Mouse (Mus musculus) ES-Bruce4 (cell line): Measurements from ENCODE around the gene Scamp4. TPM values are rescaled to one million over a fixed set of nuclear protein-coding genes. Genes with fewer than 3 reads are reported as not detected.
A peak's percentile ranks its signal among the peaks of the same experiment; 100 is the strongest.
"Not testable (repeated sequence)": the region's sequence is repeated elsewhere in the genome, so short reads cannot be mapped to it uniquely, and the experiment has no call there.

Source experiments
- H3K27ac ChIP-seq: 2 replicates; pipeline ENCODE4 v1.5.1; 2012; ENCODE audit warnings: low read length, inconsistent platforms; ENCODE audit not compliant: insufficient read depth
- H3K27me3 ChIP-seq: 2 replicates; pipeline ENCODE4 v1.6.1; 2012; ENCODE audit warnings: mild to moderate bottlenecking, low read length, inconsistent platforms; ENCODE audit not compliant: control insufficient read depth, poor library complexity, insufficient read depth, severe bottlenecking
- H3K36me3 ChIP-seq: 2 replicates; pipeline ENCODE4 v1.6.1; 2012; ENCODE audit warnings: inconsistent platforms, mild to moderate bottlenecking, low read length, moderate library complexity; ENCODE audit not compliant: control insufficient read depth, poor library complexity, insufficient read depth, severe bottlenecking
- H3K4me1 ChIP-seq: one replicate; pipeline ENCODE4 v1.8.1; 2011; ENCODE audit warnings: low read length; ENCODE audit not compliant: control insufficient read depth, insufficient read depth
- H3K4me3 ChIP-seq: 2 replicates; pipeline ENCODE4 v1.5.1; 2011; ENCODE audit warnings: low read depth, mild to moderate bottlenecking, low read length
- H3K9ac ChIP-seq: 2 replicates; pipeline ENCODE4 v1.6.1; 2012; ENCODE audit warnings: low read depth, mild to moderate bottlenecking, inconsistent platforms; ENCODE audit not compliant: poor library complexity, severe bottlenecking
- H3K9me3 ChIP-seq: replicated peaks from 2 replicates; pipeline ENCODE4 v1.6.1; 2012; ENCODE audit warnings: mild to moderate bottlenecking, low read length, inconsistent platforms; ENCODE audit not compliant: control insufficient read depth, poor library complexity, insufficient read depth, severe bottlenecking
- CTCF ChIP-seq: IDR thresholded peaks from one replicate; pipeline ENCODE4 v1.8.1; 2011; ENCODE audit warnings: low read depth, low read length
- EP300 ChIP-seq: IDR thresholded peaks from 2 replicates; pipeline ENCODE4 v1.6.1; 2011; ENCODE audit warnings: low read depth, low read length; ENCODE audit not compliant: insufficient read depth
- POLR2A ChIP-seq: IDR thresholded peaks from one replicate; pipeline ENCODE4 v1.8.1; 2011; ENCODE audit warnings: low read length; ENCODE audit not compliant: insufficient read depth
- polyA plus RNA-seq: library from polyadenylated mRNA; stranded (reverse); fragments of >200 nt; gene quantifications from 2 replicates; pipeline ENCODE4 v1.2.4, GENCODE M21; 2011; ENCODE audit warnings: low read depth; ENCODE audit not compliant: missing spikeins, insufficient read depth, insufficient read length

Scamp4 gene
- polyA plus RNA-seq, 1 experiment, result 68.9 TPM

DNA sequence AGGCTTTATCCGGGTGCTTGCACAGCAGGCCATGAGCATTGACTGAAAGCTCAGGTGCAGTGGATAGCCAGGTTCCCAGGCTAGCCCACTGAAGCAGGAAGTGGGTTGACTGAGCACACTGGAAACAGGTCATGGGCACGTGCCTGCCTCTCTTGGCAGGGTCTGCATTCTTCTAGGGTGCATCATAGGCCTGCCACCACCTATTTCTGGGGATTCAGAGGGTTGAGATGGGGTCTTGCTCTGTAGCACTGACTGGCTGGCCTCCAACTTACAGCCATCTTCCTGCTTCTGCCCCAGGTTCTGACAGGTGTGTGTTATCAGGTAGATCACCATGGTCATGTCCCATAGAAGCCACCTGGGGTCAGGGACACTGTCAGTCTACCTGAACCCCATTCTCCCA is 2.3 kb downstream of the Scamp4 start:
- H3K4me1 ChIP-seq, result peaks cover 8% of the 10 kb centered on the region
- no peak overlapping the region for H3K4me3 ChIP-seq
- H3K36me3 ChIP-seq, result no peaks in the 10 kb centered on the region
- TF ChIP-seq POLR2A (no peak), CTCF (no peak), EP300 (no peak)
- H3K9me3 ChIP-seq, result no peaks in the 10 kb centered on the region
- no peaks in the 10 kb centered on the region for H3K27me3 ChIP-seq
- H3K27ac ChIP-seq, result no peak overlapping the region
- no peak overlapping the region for H3K9ac ChIP-seq

DNA sequence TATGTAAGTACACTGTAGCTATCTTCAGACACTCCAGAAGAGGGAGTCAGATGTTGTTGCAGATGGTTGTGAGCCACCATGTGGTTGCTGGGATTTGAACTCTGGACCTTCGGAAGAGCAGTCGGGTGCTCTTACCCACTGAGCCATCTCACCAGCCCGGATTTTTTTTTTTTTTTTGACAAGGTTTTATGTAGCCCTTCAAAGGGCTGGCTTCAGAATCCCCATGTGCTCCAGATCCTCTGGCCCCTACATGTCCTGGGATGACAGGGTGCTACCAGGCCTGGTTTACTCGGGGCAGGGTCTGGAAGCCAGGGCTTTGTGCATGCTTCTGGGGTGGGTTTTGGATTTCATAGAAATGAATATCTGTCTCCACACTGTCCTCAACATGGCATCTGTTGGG is 3.0 kb downstream of the Scamp4 start, which contains the start of gene Gm49322:
TSS of gene Gm49322 (plus strand) at position 301 of the 400 bp plus-strand sequence.
- H3K36me3 ChIP-seq, result not testable (repeated sequence)
- peak within 1 kb of the TSS; percentile 32 for H3K9ac ChIP-seq
- peak within 1 kb of the TSS; percentile 62 for H3K4me3 ChIP-seq

DNA sequence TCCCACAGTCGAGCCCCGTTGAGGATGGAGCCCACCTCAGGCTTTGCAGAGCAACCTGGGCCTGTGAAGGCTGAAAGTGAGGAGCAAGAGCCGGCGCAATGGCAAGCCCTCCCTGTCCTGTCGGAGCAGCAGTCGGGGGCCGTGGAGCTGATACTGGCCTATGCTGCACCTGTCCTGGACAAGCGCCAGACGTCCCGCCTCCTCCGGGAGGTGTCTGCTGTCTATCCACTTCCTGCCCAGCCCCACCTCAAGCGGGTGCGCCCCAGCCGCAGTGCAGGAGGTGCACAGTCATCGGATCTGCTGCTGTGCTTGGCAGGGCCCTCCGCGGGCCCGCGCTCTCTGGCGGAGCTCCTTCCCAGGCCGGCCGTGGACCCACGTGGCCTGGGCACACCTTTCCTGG is 3.6 kb downstream of the Scamp4 start:
- TF ChIP-seq CTCF (no peak), POLR2A (no peak), EP300 (no peak)
- Histone ChIP-seq H3K36me3 (no peaks in the 10 kb centered on the region), H3K4me3 (peak overlapping the region; percentile 62)

More for the DNA sequence above, 3.0 kb downstream of the Scamp4 start, which contains the start of gene Gm49322:
- not testable (repeated sequence) for H3K9me3 ChIP-seq, H3K27me3 ChIP-seq, H3K4me1 ChIP-seq
- H3K27ac ChIP-seq, result peak within 1 kb of the TSS; percentile 22; the same call in 1 of the 2 replicates

DNA sequence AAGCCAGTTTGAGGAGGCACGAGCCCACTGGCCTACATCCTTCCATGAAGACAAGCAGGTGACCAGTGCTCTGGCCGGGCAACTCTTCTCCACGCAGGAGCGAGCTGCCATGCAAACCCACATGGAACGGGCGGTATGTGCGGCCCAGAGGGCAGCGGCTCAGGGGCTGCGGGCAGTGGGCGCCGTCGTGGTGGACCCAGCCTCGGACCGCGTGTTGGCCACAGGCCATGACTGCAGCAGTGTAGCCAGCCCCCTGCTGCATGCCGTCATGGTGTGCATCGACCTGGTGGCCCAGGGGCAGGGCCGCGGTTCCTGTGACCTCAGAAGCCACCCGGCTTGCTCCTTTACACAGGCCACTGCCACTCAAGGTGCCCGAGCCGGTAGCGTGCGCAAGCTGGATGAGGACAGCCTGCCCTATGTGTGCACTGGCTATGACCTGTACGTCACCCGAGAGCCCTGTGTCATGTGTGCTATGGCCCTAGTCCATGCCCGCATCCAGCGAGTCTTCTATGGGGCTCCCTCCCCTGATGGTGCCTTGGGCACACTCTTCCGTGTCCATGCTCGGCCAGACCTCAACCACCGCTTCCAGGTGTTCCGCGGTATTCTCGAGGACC is 4.2 kb downstream of the Scamp4 start:
- no peaks in the 10 kb centered on the region for H3K27me3 ChIP-seq
- H3K4me1 ChIP-seq, result peaks cover 8% of the 10 kb centered on the region
- H3K4me3 ChIP-seq, result peak overlapping the region; percentile 62
- no peaks in the 10 kb centered on the region for H3K9me3 ChIP-seq
- H3K27ac ChIP-seq, result no peak overlapping the region
- H3K36me3 ChIP-seq, result no peaks in the 10 kb centered on the region
- TF ChIP-seq CTCF (no peak), EP300 (no peak), POLR2A (no peak)
- peak overlapping the region; percentile 32 for H3K9ac ChIP-seq

More for the DNA sequence above, 3.6 kb downstream of the Scamp4 start:
- peaks cover 8% of the 10 kb centered on the region for H3K4me1 ChIP-seq
- H3K27me3 ChIP-seq, result no peaks in the 10 kb centered on the region
- peak overlapping the region; percentile 32 for H3K9ac ChIP-seq
- H3K9me3 ChIP-seq, result no peaks in the 10 kb centered on the region
- H3K27ac ChIP-seq, result peak overlapping the region; percentile 22; the same call in 1 of the 2 replicates

DNA sequence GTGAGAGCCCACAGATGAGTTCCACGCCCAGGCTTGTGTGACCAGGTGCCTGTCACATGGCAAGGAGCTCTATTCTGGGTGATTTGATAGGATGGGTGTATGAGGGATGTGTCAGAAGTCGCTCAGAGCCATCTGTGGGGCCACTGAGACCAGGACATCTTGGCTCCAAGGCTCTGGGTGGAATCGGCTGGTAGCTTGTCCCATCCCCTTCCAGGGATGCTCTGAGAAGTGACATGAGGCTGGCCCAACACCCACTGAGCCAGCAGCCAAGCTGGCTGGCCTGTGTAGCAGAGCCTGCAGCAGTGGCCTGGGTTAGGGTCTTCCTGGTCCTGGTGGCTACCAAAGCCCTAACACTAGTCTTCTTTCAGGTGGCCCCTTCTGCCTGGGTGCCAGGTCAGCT is 5.8 kb downstream of the Scamp4 start:
- H3K27me3 ChIP-seq, result no peaks in the 10 kb centered on the region
- H3K9ac ChIP-seq, result no peak overlapping the region

DNA sequence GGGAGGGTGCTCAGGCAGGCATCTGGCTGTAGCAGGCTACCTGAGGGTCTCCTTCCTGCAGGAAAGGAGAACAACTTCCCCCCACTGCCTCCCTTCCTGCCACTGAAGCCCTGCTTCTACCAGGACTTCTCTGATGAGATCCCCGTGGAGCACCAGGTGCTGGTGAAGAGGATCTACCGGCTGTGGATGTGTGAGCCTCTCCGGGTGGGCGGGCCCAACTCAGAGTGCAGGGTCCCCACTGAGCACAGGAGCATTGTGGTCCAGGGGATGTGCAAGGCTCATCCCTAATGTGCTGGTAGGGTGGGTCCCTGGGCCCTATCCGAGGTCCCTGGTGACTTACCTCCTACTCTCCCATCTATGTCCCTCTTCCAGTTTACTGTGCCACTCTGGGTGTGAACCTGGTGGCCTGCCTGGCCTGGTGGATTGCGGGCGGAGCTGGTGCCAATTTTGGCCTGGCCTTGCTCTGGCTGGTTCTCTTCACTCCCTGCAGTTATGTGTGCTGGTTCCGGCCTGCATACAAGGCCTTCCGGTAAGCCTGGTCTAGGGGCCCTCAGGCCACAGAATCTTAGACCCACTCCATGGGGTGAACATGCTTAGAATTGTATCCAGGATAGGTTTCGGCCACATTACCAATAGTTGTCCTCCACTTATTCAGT is 6.7 kb downstream of the Scamp4 start:
- Histone ChIP-seq H3K27me3 (no peaks in the 10 kb centered on the region), H3K27ac (no peak overlapping the region), H3K4me1 (peaks cover 4% of the 10 kb centered on the region), H3K9ac (no peak overlapping the region), H3K9me3 (no peaks in the 10 kb centered on the region), H3K36me3 (0 out of 2 replicates have a peak, but pooled peaks cover 5% of the 10 kb centered on the region), H3K4me3 (no peak overlapping the region)
- no peak for TF ChIP-seq CTCF
- TF ChIP-seq EP300, result no peak
- TF ChIP-seq POLR2A, result no peak

More for the DNA sequence above, 5.8 kb downstream of the Scamp4 start:
- H3K4me1 ChIP-seq, result peaks cover 8% of the 10 kb centered on the region
- no peak overlapping the region for H3K27ac ChIP-seq
- H3K9me3 ChIP-seq, result no peaks in the 10 kb centered on the region
- H3K36me3 ChIP-seq, result 0 out of 2 replicates have a peak, but pooled peaks cover 5% of the 10 kb centered on the region
- no peak for TF ChIP-seq POLR2A
- TF ChIP-seq CTCF, result no peak
- no peak for TF ChIP-seq EP300
- H3K4me3 ChIP-seq, result no peak overlapping the region
